Mouse (Mus musculus): Measurements from ENCODE around the gene AC109138.7.

Gene AC109138.7

DNA sequence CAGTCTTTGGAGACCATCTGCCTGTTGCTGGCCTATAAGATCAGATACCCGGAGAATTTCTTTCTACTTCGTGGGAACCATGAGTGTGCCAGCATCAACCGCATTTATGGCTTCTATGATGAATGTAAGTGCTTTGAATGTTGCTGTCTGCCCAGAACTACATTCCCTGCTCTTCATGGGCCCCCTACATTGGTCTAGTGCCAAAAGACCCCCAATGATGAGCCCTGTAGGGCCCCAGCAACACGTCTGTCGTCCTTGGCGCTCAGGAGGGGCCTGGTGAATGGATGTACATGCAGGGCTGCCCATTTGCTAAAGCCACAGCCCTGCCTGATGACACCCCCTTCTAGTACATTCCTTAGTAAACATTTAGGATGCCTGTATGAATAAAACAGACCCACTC is 21.0 kb upstream of the AC109138.7 start:
- no peak for DNase-seq (ENCODE audit: low spot score)

DNA sequence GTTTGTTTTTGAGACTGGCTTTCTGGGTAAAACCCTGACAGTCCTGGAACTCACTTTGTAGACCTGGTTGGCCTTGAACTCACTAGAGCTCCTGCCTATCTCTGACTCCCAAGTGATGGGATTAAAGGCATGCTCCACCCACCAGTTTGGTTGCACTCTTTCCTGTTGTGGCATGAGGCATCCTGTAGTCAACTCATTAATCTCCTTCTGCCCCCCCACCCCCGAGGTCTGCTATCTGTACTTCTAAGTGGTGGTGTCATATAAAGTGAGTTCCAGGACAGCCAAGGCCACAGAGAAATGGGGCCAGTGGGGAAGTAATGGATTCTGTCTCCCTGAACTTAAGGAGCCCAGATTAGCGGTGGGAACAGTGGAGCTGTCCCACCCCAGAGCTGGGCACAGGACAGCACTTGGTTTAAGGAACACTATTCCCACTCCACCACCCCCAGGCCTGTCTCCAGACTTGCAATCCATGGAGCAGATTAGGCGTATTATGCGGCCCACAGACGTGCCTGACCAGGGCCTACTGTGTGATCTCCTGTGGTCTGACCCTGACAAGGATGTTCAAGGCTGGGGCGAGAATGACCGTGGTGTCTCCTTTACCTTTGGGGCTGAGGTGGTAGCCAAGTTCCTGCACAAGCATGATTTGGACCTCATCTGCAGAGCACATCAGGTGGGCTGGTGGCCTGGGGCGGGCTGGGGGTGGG is 20.0 kb upstream of the AC109138.7 start:
- no peak for DNase-seq (ENCODE audit: low spot score)

DNA sequence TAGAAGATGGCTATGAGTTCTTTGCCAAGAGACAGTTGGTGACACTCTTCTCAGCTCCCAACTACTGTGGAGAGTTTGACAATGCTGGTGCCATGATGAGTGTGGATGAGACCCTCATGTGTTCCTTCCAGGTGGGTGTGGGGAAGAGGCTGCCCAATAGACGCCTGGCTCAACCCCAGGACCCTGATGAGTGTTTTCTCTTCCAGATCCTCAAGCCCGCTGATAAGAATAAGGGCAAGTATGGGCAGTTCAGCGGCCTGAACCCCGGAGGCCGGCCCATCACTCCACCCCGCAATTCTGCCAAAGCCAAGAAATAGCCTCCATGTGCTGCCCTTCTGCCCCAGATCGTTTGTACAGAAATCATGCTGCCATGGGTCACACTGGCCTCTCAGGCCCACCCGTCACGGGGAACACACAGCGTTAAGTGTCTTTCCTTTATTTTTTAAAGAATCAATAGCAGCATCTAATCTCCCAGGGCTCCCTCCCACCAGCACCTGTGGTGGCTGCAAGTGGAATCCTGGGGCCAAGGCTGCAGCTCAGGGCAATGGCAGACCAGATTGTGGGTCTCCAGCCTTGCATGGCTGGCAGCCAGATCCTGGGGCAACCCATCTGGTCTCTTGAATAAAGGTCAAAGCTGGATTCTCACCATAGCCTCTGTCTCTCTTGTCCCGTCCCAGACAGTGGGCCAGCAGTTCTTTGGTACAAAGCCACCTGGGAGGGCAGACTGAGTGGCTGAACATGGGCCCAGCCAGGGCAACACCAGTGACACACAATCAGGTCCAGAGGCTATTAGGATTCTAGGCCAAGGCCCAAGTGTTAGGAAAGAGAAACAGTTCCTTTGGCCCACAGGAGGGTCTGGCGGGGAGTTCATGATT is 19.1 kb upstream of the AC109138.7 start:
- no peak for DNase-seq (ENCODE audit: low spot score)

DNA sequence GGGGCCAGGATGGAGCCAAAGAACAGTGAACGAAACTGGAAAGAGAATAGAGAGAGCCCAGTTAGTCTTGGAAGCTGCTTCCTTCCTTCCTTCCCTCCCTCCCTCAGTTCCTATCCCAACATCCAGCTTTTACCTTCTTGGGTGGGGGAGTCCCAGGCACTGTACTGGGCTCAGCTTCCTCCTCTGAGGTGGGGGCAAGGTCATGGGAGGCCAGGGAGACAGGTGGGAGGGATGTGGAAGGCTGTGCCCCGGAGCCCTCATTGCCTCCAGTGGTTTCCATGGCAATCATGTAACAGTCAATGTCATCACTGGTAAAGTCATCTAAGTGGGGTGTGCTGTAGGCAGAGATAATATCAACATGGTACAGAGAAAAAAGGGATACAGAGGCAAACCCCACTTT is 18.1 kb upstream of the AC109138.7 start:
- no peak for DNase-seq (ENCODE audit: low spot score)

DNA sequence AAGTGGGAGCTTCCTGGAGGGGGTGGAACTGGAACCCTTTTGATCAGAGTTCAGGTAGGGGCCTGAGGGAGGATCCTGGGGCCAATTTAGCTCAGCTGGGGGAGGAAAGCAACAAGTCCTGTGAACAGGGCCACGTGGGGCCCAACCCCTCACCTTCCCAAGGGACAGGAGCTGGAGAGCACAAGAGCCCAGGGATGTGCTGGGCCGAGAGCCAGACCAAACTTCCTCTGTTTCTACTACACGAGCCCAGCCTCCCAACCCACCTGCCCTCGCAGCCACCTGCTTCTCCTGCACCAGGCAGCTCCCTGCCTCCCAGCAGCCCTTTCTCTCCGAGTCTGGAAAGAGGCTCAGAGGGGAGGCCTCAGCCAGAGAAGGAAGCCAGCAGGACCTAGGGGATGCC is 17.6 kb upstream of the AC109138.7 start:
- no peak for DNase-seq (ENCODE audit: low spot score)

DNA sequence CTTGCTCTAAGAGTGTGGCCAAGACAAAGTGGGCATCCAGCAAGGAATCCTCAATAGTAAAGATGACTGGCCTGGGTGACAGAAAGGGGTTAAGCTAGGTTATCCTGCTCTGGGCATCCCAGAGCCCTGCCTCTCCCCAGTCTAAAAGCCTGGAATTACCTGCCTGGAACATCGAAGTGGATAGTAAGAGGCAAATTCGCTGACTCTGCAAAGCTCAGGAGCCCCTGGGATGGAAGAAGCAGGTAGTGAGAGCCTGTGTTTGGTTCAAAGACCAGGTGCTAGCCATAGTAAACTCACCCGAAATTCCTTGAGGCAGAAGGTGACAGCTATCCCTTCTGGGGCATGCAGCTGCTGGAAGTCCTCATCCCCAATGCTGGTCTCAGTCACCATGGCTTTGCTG is 17.0 kb upstream of the AC109138.7 start:
- no peak for DNase-seq (ENCODE audit: low spot score)

DNA sequence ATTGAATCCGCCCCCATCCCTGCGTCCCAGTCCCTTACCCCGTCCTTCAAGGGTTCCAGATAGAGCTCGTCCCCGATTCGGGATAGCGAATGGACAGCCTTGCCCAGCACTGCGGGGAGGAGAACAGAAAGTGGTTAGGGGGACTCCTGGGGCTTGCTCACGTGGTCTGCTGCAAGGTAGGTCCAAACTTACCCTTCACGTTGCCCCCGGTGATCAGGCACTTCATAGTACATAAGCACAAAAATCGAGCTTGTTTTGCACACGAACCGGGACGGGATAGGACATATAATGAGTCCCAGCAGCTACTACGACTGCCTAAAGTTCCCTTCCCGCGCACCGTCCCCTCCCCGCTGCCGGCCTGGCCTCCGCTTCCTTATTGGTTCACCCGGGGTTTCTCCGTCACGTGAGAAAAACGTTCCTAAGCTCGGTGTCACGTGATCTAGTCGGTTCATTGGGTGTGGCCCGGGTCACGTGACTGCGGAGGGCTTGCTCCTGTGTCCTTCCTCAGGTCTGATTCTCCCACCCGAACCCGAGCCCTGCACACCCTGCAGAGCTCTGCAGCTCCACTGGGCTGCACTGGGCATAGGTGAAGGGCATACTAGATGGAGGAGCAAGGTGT is 12.8 kb upstream of the AC109138.7 start, which contains the start of gene Rad9a:
TSS of gene Rad9a (minus strand) at position 372 of the 619 bp plus-strand sequence.
- peak; percentile 97 for DNase-seq (ENCODE audit: low spot score)

DNA sequence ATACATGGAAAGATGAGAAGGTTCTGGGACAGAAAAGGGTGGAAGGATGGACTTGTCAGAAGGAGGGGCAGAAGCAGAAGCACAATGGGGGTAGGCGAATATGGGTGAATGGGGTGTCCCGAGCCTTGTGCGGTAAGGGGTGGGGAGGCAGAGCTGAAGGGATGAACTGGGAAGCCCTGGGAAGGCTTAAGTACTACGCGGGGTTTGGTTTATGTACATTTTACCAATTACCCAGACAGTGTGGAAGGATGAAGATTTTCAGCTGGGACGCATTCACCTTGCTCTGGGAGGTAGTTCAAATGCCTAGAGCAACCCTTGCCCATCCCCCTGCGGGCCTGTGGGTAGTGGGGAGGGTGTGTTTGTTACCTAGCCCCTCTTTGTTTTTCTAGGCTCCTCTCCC is 12.0 kb upstream of the AC109138.7 start:
- DNase-seq (ENCODE audit: low spot score): no peak

DNA sequence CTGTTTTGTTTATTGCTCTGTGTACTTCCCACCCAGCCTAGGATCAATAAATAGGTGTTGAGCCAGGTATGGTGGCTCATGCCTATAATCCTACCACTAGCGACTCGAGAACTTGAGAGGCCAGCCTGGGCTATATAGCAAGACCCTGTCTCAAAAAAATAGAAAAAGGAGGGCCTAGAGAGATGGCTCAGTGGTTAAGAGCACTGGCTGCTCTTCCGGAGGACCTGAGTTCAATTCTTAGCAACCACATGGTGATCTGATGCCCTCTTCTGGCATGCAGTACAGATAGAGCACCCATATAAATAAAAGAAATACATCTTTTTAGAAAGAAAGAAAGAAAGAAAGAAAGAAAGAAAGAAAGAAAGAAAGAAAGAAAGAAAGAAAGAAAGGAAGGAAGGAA is 11.0 kb upstream of the AC109138.7 start:
- no peak for DNase-seq (ENCODE audit: low spot score)

DNA sequence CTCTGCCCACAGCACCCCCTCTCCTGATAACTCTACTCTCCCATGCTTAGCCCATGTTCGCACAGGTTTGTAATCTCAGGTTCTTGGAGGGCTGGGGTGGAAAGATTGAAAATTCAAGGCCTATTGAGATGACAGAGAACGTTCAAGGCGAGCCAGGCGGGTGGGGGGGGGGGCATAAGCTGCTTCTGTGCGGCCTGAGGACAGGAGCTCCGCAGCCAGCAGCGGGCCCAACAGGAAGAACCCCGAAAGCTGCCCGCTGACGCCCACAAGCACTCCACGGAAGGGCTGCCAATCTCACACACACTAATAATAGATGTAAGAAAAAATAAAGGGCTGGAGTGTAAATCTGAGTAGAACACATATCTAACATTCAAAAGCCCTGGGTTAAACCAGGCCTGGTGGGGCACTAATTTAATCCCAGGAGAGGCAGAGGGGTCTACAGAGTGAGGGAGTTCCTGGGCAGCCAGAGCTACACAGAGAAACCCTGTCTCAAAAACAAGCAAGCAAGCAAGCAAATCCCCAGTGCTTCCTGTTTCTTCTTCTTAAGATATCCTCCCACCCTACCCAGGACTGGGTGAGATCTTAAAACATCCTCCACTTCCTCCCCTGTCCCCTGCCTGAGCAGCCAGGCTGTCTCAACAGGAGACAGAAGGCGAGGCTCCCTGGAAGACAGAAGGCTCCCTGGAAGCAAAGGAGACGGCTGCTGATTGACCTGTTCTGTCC is 10.4 kb upstream of the AC109138.7 start:
- no peak for DNase-seq (ENCODE audit: low spot score)

DNA sequence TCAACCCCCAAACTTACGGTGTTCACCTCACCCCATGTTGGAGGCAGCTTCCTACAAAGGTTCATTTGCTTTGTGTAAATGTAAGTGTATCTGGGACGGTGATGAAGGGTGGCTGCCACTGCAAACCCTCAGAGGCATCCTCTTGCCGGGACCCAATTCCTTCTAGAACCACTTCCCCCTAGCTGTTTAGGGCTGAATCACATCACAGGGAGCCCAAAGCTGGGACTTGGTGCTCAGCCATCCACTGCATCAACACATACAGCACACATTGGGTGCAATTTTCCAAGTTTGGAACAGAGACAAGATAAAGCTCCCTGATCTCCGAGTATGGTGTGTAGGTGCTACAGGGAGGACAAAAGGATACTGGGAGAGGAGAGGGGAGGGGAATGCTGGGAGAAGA is 9.3 kb upstream of the AC109138.7 start:
- DNase-seq (ENCODE audit: low spot score): no peak

DNA sequence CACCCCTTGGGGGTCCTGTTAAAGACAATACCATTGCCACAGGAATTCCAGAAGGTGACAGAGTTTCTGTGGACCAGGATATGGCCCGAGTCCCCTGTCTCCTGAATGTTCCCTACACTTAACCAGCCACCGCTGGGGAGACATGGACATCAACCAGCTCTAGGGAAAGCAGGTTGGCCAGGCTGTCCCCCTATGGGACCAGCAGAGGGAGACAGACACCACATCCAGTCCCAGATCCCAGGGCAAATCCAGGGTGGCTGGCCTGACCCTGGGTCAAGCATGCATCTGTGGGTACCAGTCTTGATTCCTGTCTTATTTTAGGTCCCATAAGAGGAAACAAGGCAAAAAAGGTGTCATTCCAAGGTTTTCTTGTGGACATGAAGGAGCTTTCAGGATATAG is 7.2 kb upstream of the AC109138.7 start:
- peak; percentile 74 for DNase-seq (ENCODE audit: low spot score)

DNA sequence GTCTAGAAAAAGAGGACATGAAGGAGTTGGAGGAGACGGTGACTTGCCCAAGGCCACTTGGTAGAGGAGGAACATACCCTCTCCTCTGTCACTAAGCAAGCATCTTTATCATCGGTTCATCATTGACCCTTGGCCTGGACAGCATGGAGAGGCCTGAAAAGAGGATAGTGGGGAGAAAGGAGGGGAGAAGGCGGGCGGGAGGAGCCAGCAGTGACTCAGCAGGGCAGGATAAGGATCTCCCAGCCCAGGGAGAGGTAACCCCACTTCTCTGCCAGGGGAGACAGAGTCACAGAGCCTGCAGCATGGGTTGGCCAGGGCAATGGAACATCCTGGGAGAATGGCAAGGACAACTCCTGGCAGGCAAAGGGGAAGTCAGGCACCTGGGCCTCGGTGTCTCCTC is 5.6 kb upstream of the AC109138.7 start:
- peak; percentile 17 for DNase-seq (ENCODE audit: low spot score)

DNA sequence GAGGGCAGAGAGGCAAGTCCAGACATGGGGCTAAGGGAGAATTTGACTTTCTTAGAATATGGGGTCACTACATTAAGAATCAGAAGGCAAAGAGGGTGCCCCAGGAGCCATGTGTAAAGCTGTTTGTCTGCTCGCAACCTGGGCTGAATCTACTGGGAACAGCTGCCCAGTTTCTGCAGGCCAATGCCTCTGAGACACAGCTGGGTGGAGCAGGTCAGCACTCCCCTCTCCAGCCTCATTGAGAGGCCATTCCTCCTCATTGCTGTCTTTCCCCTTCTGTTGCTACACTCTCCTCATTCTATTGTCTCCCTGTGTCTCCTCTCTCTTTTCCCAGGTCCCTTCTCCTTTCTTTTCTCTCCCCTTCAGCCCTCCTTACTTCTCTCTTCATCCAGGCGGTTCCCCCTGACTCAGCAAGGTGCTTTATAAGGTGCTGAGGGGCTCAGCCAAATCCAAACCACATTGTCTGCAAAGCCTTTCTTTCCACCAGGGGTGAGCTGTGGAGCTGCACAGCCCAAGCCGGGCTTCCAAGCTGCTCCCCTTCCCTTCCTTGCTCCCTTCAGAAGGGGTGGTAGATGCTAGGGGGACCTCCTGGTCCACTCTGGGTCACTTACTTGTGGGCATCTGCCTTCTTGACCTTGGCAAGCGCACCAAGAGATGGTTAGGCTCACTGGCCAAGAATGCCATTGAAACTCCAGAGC is 2.1 kb upstream of the AC109138.7 start:
- no peak for DNase-seq (ENCODE audit: low spot score)

DNA sequence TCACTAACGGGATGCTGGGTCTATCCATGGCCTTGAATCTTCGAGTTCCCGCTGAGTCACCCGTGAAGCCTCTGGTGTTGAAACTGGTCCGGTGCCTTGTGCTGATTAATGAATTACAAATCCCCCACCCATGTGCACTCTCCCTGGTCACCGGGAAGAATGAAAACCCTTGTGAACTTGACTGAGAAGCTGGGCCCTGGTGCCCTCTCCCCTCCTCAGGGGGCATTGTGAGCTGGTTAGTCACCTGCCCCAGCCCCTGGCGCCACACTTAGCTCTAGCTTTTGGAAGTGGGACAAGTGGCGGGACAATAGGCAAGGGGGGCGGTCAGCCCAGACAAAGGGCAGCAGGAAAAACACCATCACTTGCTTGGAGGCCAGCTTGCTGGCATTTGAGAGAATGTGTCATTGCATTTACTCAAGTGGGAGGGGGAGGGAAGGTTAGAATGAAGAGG is 608 bp upstream of the AC109138.7 start:
- peak; percentile 58 for DNase-seq (ENCODE audit: low spot score)

DNA sequence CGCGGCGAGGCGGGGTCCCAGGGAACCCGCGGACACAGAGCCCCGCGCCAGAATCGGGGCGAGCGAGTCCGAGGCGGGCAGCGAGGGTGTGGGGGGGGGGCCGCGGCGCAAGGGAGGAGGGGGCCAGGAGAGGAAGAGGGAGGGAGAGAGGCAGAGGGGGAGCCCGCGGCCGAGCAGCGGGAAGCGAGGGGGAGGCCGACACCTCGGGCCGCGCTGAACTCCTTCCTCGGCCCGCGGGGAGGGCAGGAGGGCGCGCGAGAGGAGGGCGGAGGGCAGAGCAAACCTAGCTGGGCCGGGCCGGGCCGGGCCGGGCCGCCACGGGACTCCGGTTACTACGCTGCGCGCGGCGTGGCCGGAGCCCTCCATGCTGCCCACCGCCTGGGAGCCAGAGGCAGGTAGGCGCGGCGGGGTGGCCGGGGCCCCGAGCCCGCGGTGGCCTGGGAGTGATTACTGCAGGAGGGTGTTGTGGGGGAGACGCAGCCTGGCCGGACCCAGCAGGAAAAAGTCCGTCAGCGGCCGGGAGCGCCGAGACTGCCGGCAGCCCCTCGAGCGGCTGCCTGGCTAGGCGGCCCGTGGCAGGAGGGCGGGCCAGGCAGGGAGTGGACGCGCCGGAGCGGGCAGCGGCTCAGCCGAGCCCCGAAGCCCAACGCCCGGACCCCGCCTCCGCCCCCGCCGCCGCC is 754 bp downstream of the AC109138.7 start:
- peak; percentile 28 for DNase-seq (ENCODE audit: low spot score)

DNA sequence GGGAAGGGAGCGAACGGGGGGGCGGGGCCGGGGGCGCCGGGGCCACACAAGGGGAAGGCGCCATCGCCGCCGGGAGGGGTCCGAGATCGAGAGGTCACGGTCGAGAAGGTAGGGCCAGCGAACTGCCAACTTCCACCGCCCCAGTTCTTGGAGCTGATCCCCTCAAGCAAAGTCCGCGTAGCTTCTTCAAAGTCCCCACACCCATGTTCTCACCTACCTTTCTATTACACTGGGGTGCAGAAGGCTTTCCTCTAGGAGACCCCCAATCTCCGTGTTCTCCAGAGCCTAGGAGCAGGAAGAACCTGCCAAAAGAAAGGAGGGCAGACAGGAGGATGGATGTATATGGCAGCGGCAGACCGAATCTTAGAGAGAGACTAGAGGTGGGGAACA is 1.3 kb downstream of the AC109138.7 start:
- no peak for DNase-seq (ENCODE audit: low spot score)

DNA sequence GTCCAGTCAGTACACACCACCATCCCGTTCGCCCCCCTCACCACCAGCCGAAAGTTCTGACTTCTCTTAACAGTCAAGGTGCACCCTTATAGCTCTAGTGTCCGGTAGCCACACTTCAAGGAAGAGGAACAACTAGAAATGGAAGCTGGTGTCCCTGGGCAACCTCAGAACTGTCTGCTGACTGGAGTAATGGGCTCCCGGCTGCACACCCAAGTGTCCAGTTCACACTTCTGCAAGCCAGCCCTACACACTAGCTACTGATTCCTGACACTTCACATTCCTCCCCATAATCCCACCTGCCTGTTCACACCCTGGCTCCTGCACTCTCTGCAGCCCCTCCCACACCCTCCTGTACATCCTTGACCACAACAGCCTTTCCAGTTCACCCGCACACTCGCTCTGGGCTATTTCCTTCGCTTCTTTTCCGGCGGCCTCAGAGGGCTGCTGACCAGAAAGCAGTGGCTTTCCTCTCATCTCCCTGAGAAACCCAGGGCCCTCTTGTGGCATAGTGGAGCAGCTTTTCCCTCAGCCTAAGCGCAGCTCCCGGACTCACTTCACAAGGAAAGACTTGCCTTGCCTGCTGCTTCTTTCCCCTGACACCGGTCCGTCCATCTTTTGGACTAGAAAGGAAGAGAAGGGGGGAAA is 2.0 kb downstream of the AC109138.7 start:
- peak; percentile 45 for DNase-seq (ENCODE audit: low spot score)

DNA sequence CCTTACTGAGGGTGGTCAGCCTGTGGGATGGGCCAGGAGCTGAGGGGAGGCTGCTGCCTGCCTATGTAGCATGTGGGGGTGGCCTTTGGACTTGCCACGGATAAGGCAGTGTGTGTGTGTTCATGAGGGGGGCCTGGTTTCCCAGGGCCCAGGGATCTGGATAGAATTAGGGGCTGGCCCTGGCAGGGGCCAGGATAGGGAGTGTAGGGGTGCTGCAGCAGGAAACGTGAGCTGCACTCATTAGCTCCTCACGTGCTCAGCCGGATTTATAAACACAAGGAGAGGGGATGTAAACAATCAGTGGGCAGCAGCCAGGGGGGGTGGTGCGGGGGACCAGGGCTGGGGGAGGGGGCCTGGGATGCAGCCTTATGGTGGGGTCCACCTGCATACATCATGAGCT is 3.0 kb downstream of the AC109138.7 start:
- no peak for DNase-seq (ENCODE audit: low spot score)

DNA sequence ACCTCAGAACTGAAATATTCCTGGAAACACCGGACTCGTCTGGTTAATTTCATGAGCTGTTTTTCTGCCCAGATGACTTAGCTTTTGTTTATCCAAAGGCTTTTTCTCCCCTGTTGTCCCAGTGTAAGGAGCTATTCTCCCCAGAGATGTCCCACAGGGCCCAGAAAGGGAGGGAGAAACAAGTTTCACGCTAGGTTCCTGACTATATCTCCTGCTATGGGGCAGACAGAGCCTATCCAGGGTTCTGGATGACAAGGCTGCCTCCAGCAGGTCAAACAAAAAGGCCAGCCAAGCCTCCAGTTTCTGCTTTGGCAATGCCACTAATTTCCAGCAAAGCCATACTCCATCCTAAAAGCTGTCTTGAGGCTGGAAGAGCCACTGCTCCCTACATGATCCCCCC is 3.7 kb downstream of the AC109138.7 start:
- DNase-seq (ENCODE audit: low spot score): no peak

DNA sequence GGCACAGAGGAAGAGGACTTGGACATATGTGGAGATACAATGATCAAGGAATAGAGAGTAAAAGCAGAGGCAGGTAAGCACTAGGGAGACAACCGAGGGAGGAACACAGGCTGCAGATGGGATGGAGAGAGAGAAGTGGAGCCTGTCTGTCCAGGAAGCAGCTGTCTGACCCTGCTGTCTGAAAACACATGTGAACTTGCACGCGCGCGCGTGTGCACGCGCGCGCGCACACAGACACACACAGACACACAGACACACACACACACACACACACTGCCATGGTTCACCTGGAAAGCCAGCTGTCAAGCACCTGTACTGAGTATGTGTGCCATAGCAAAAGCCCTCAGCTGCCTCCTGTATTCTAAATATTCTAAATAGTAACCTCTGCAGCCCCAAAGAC is 4.1 kb downstream of the AC109138.7 start:
- no peak for DNase-seq (ENCODE audit: low spot score)
